Mouse (Mus musculus): ENCODE measurements around the gene Dgkb.

Dgkb gene

DNA sequence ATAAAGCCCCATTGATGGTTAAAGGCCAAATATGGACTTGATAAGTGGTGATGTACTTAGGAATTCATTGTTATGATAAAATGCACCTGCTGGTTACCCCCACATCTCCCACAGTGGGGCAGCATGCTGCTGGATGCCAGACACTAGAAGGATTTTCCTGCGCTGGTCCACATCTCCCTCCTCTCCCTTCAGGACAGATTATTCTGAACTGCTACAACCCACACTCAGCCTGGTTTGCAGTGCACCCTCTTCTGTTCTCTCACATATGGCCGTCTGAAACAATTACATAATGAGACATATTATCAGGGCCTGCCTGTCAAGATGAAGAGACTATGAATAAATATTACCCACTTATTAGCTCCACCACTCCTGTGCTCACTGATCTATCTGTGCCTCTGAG is 780.6 kb downstream of the Dgkb start:
- no peak for DNase-seq

DNA sequence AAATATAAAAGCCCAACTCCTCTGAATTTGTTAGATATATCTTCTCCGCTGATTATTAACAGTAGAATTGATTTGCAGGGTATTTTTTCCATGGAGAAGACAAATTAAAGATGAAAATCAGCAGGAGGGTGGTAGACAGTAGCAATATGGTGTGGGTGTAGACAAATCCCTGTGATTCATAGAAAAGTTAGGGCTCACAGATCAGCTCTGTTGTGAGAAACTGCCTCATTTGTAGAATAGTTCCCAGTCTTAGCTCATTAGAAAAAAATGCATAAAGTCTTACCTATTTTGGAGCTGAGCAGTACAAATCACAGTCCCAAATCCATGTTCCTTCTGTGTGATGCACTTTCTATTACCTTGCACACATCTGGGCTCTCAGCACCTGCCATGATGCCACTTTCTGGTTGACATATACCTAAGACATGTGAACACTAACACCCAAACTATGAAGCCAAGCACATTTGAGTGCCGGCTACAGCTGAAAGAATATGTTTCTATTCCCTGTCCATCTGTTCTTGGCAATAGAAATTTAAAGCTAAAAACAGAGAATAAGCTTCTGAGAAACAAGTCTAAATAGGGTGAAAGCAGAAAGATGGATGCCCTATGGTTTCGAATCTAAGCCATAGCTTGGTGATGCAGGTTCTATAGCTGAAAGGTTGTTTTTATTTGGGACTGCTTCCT is 782.8 kb downstream of the Dgkb start:
- DNase-seq, result no peak

DNA sequence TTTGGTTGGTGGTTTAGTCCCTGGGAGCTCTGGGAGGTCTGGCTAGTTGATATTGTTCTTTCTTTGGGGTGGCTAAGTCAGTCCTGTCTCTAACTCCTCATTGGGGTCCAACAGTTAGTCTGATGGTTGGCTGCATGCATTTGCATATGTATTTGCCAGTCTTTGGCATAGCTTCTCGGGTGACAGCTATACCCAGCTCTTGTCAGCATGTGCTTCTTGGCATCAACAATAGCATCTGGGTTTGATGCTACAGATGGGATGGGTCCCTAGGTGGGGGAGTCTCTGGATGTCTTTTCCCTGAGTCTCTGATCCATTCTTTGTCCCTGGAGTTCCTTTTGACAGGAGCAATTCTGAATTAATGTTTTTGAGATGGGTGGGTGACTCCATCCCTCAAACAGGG is 790.6 kb downstream of the Dgkb start:
- no peak for DNase-seq

DNA sequence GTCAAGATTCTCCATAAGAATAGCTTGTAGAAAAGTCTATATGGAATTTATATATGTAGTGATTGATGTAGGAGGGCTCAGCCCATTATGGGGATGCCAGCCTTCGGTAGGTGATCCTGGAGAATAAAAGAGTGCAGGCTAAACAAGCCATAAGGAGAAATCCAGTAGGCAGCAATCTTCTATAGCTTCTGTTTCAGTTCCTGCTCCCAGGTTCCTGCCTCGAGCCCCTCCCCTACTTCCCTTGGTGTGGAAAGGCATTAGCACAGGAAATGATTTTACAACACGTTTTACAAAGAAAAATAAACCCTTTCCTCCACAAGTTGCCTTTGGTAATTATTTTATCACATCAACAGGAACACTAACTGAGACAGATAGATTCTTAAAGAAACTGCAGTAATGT is 850.7 kb downstream of the Dgkb start:
- DNase-seq, result no peak
